Mouse (Mus musculus): ENCODE data around the gene Tmem37. TPM values are rescaled to one million over a fixed set of nuclear protein-coding genes. Genes with fewer than 3 reads are reported as not detected.
A peak's percentile ranks its signal among the peaks of the same experiment; 100 is the strongest.

The Tmem37 gene
- total RNA-seq, 2 experiments from 2014 or later = 0.94 to 1.1 TPM

DNA sequence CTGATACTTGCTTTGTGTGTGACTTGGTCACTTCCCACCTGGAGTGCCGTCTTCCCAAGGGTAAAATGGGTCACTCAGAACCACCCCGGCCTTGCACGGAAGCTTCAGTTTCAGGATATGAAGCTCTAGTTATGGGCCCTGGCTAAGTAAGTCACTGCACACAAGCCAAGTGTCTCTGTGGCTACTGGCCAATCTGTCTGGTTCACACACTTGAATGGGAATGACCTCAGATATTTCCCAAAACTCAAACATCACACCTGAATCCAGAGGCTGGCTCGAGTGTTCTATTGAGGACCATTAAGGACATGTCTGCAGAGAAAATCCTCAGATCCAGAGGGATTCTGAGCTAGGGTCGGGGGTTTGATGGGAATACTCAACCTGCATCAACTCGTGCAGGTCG, 11.6 kb downstream of the Tmem37 start:
- DNase-seq (ENCODE audit: extremely low spot score in 1 of 2, low spot score in 1 of 2) = no peak

DNA sequence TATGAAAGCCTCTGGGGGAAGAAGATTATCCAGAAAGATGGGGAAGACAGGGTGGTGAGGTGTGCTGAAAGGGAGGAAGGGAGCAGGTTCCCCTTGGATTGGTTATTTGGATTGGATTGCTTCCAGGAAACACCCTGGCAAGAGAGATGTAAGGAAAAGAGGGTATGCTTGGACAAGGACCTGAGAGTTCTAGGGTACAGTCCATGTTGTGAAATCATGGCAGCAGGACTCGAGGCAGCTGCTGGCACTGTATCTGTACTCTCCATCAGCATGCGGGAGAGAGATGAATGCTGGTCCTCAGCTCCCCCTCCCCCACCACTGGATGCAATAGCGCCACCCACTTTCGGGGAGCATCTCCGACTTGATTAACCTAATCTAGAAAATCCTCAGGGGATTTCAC, 13.2 kb downstream of the Tmem37 start:
- DNase-seq (ENCODE audit: extremely low spot score in 1 of 2, low spot score in 1 of 2) = no peak

DNA sequence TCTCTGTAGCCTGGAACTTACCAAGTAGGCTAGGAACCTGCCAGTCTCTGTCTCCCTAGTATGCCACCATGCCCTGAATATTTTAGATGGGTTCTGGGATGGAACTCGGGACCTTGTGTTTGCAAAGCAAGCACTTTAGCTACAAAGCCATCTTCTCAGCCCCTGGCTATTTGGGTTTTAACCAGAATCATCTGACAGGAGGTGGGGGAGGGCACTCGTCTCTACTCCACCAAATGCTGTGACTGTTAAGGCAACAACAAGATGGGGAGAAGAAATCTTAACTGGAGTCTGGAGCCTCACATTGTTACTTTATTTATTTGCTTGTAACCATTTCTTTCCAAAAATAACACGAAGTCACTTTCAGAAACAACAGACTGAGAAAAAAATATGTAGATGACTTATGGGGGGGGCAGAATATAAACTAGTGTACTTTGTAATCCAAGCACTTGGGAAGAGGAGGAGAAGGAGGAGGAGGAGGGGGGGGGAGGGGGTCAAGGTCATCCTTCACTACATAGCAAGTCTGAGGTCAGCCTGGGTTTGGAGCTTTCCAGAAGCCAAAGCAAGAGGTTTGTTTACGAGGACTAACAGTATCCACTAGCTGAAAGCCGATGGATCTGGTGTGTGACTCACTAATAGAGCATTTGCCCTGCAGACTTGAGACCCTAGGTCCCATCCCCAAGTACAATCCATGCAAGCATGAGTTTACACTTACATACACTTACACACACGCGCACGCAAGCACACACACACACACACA, 16.0 kb downstream of the Tmem37 start:
- no peak for DNase-seq (ENCODE audit: extremely low spot score in 1 of 2, low spot score in 1 of 2)

DNA sequence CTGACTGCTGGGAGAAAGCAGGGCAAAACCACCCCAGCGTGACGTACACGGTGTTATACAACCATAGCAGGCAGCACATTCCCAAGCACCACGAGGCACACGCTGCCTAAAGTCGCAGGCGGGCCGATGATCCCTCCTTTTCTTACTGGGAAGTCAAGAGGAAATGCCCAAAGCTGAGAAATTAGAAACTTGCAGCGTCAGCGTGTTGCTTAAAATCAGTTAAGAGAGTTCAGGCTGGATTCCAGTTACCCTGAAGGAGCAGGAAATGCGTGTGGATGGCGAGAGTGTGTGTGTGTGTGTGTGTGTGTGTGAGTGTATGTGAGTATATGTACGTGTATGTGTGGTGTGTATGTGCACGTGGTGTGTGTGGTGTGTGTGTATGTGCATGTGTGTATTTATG, 16.8 kb downstream of the Tmem37 start:
- DNase-seq (ENCODE audit: extremely low spot score in 1 of 2, low spot score in 1 of 2) = no peak

DNA sequence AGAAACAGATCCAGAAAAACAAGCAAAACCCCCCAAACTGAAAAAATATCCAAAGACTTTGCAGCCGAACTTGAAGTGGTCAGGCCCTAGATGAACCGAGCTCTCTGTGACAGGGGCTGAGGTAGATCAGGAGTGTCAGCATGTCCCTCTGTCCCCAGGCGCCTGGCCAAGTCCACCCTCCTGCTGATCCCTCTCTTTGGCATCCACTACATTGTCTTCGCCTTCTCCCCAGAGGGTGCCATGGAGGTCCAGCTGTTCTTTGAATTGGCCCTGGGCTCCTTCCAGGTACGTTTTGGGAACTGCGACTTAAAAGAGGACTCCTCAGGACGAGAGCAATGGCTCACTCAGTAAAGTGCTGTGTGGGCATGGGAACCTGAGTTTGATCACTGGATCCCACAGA, 17.6 kb downstream of the Tmem37 start:
- DNase-seq (ENCODE audit: extremely low spot score in 1 of 2, low spot score in 1 of 2) = no peak

DNA sequence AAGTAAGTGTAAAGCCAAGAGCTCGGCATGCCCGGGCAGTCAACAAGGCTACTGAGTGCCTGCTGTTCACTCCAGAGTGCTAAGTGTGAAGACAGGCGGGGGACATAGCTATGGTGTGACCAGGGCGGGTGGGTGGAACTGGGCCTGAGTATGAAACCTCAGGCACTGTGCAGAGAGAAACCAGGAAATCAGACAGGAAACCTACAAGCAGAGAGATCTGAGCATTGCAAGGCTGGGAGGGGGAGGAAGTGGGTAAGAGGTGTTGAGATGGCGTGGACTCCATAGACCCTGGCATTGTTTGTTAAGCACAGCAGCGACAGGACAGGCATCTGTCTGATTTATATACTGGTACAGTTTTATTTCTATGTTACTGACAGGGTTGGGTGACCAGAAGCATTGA, 18.4 kb downstream of the Tmem37 start:
- DNase-seq (ENCODE audit: extremely low spot score in 1 of 2, low spot score in 1 of 2) = no peak

DNA sequence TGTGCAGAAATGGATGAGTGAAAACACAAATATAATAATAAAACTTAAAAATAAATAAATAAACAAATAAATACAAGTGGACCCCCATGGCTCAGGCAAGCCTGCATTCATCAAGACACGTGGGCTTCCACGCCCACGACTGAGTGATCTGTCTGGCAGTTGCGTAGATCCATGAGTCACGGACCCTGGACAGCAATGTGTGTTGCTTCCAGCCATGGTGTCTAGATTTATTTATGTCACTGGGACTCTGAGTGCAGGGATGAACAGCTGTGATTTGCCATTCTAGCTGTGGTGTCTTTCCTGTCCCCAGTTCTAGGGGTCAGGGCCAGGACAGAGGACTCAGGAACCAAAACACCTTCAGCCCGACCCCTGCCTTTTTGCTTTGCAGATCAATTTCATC, 18.9 kb downstream of the Tmem37 start:
- DNase-seq (ENCODE audit: extremely low spot score in 1 of 2, low spot score in 1 of 2) = no peak

DNA sequence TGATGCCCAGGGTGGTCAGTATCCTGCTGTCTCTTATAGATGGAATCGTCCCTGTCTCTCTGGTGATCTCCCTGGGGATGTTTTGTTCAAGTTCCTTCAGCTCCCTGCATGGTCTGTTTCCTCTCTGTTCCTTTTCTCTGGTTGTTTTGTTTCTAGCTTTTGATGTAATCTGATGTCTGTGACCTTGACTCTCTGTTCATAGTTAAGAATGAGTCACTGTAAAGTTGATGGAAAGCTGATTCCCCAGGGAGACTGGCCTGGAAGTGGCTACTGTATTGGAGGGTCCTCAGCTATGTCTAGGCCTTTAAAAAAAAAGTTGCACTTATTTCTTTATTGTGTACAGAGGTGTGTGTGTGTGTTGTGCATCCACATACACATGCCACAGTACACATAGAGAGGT, 22.8 kb downstream of the Tmem37 start:
- DNase-seq (ENCODE audit: extremely low spot score in 1 of 2, low spot score in 1 of 2) = no peak

DNA sequence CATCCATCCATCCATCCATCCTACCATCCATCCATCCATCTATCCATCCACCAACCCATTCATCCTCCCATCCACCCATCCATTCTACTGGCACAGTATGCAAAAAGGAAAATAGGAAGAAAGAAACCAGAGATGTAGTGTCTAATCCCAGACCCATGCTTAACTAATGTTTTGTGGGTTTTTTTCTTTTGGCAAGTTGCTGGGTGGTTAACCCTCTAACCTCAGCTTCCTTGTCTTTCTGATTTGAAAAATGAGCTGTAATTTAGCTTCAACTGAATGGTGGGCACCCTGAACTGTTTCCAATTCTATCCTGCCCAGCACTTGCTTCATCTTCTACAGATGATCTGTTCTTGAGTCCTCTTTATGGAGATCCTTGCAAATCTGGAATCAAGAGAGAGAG, 26.5 kb downstream of the Tmem37 start:
- no peak for DNase-seq (ENCODE audit: extremely low spot score in 1 of 2, low spot score in 1 of 2)

DNA sequence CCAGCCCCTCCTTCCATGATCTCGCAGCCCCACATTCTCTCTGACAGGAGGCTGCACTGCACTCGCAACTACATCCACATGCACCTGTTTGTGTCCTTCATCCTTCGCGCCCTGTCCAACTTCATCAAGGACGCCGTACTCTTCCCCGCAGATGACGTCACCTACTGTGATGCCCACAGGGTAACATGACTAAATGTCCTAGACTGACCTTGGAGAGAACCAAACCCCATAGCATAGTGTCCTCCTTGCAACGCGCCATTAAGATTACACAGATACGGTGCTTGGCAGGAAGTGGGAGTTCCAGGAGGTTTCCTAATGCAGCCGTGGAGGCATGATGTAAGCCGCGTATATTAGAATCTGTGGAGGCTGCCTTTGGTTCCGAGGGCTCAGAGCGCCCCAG, 29.3 kb downstream of the Tmem37 start:
- DNase-seq (ENCODE audit: extremely low spot score in 1 of 2, low spot score in 1 of 2) = no peak

DNA sequence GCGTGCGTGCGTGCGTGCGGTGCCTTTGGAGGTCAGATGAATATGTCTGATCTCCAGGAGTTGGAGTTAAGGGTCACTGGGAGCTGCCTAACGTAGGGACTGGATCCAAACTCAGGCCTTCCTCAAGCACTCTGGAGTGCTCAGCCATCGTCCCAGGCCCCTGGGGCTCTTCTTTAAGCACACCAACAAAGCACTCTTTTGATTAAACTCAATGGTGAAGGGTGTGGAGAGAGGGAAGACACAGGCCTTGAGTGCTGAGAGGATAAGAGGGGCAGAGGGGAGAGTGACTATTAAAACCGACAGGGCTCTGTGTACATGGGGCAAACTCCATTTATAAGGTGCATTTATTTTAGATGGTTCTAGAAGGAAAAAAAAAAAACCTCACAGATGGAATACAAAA, 31.5 kb downstream of the Tmem37 start:
- DNase-seq (ENCODE audit: extremely low spot score in 1 of 2, low spot score in 1 of 2) = no peak

DNA sequence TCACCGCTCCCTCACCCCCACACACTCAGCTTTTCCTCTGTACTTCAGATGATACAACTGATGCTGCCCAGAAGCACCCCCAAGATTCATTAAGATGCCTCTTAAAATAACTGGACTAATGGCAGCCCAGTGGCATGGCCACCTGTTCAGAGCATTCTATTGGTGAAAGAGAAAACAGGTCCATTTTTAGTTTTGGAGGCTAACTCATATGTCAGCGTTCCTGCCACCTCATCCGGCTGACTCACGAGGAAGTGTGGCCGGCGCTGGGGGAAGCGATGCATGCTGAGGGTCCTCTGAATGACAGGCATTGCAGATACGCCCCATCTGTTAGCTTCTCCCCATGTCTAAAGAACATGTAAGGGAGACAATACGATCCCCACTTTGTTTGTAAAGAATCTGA, 35.3 kb downstream of the Tmem37 start:
- DNase-seq (ENCODE audit: extremely low spot score in 1 of 2, low spot score in 1 of 2) = no peak

DNA sequence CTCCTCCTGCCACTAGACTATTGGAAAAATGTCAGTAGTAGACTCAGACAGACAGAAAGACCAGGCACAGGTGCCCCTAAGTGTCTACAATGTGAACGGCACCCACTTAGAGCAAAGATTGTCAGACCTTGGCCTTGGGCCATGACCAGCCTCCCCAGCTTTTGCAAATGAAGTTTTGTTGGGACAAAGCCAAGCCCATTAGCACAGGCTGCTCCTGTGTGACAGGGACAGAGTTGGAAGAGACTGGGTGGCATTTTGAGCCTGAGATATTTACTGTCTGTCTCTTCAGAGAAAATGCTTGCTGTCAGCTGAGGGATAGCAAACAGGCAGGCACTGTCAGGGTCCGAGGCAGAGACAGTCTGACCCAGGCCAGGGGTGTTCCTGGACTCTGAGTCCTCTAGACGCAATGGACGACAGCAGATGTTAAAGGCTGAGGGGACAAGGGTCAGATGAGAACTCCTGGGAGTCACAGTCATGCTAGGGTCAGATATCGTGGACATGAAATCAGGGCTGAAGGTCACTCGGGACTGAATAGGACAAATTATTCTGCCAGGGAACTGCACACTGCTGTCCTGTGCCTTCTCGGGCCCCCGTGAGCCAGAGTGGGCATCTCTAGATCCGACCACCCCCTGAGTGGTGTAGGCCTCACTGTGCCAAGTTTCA, 36.7 kb downstream of the Tmem37 start:
- no peak for DNase-seq (ENCODE audit: extremely low spot score in 1 of 2, low spot score in 1 of 2)

DNA sequence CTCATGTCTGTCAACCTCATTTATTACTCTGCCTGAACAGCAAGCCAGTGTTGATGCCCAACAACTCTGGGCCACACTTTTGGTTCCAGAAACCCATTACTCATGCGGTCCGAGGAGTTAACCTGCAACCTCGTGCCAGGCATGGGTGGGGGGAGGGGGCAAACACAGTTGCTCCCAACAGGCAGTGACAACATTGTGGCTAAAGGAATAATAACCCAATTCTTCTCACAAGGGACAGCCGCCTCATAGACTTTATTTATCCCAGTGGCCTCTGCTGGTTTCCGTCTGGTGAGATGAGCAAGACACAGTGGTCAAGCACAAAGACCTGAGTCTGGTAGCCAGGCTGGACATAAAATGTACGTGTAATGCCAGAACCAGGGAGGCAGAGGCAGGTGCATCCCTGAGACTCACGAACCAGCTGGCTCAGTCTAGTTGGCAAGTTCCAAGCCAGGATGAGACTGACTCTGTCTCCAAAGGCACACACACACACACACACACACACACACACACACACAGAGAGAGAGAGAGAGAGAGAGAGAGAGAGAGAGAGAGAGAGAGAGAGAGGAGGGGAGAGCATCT, 38.3 kb downstream of the Tmem37 start:
- DNase-seq (ENCODE audit: extremely low spot score in 1 of 2, low spot score in 1 of 2) = no peak

DNA sequence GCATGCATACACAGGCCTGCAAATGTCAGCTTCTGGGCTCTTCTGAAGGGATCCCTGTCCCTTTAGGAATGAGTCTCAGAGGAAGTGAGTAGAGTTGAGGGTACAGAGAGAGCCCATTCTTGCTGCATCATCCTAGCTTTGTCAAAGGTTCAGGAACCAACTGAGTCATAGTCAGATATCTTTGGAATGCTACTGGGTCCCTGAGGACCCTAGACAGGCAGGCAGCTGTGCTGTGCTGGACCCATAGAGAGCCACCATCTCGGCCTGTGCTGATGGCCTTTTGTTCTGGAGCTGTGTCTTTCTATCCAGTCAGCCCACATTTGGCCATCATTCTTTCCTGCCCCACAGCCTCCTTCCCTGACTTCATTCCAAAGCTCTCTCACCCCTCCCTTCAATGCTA, 39.1 kb downstream of the Tmem37 start:
- no peak for DNase-seq (ENCODE audit: extremely low spot score in 1 of 2, low spot score in 1 of 2)

DNA sequence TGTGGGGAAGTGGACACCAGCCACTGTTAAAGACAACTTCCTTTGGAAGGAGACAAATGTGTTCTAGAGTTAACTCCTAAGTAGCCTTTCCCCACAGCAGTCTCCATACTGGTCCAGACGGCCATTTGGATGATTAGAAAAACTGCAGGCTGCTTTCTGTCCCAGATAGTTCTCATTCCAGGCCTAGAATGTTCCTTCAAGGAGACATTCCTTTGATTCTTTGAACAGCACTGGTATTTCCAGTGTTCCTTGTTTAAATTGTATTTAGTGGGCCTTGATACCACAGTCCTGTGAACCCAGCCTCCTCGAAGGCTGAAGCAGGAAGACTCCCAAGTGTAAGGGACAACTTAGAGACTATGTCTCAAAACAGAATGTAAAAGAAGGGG, 40.4 kb downstream of the Tmem37 start:
- DNase-seq (ENCODE audit: extremely low spot score in 1 of 2, low spot score in 1 of 2) = no peak

DNA sequence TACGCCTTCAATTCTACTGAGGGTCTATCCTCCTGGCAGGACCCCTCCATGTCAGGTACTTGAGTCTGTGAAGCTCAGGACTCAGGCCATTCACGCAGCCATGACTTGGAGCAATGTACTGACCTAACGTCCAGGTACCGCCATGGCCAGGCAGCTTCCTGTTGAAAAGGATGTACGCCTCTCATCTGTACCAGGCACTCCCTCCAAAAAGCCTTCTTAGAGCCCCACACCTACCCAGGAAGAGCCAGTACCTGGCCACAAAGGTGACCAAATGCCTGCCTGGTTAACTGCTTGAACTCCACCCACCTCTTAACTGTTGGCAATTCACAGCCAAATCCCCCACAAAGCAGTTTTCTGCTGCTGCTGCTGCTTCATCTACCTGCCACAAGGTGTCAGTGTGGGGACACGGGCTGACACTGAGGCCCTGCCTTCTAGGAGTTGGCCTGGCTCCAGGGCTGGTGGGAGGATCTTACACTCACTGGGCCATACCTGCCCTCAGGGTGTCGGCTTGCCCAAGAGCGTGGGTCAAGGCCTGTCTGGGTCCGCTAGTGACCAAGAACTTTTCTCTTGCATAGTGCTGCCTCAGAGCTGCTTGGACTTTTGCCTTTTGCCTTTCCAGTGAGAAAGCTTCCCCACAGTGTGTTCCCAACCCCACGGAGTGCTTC, 40.9 kb downstream of the Tmem37 start:
- DNase-seq (ENCODE audit: extremely low spot score in 1 of 2, low spot score in 1 of 2) = peak; percentile 48 to 73

DNA sequence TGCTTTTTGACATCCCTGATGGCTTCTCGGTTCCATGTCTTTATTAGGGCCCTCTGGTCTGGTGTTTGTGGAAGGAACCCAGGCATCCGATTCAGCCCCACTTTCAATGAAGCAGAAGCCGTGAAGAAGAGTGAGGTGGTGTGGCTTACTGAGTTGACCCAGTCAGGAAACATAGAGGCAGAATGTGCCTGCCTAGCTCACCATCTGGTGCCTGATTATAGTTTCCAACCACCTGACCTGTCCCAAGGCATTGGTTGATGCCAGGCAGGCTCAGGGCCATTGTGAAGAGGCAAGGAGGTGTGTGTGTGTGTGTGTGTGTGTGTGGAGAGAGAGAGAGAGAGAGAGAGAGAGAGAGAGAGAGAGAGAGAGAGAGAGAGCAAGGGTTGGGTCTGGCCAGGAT, 43.4 kb downstream of the Tmem37 start:
- DNase-seq (ENCODE audit: extremely low spot score in 1 of 2, low spot score in 1 of 2) = no peak

DNA sequence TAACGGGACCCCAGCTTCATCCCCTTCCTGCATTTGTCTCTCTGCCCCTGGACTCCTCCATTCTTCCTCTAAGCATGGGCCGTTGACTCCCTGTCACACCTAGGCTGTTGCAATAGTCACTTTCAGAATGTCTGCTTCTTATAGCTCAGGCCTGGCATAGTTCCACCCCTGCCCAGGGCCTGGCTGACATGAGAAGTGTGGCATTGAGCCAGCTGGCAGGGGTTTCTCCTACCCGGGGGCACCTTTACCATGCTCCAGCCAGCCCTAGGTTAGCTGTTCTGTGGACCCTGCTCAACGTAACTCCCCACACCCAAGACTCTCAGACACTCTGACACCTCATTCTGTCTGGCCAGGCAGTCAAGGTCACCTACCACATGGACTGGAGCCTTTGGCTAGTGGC, 46.2 kb downstream of the Tmem37 start:
- no peak for DNase-seq (ENCODE audit: extremely low spot score in 1 of 2, low spot score in 1 of 2)

DNA sequence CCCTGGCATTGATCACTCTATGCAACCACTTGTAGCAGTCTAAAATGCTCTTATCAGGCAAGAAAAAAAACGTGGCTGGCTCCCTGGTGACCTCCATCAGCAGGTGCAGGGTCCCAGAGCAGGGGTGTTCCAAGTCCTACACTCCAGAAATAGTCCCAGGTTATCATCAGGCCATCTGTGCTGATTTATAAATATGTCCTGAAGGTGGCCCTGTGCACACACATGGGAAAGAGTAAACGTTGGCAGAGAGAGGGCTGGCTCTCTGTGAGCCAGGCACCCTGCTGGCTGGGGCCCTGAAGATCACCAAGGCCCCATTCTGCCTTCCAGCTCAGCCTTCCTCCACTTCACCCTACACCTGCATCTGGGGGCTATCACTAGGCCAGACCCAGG, 48.8 kb downstream of the Tmem37 start:
- no peak for DNase-seq (ENCODE audit: extremely low spot score in 1 of 2, low spot score in 1 of 2)

DNA sequence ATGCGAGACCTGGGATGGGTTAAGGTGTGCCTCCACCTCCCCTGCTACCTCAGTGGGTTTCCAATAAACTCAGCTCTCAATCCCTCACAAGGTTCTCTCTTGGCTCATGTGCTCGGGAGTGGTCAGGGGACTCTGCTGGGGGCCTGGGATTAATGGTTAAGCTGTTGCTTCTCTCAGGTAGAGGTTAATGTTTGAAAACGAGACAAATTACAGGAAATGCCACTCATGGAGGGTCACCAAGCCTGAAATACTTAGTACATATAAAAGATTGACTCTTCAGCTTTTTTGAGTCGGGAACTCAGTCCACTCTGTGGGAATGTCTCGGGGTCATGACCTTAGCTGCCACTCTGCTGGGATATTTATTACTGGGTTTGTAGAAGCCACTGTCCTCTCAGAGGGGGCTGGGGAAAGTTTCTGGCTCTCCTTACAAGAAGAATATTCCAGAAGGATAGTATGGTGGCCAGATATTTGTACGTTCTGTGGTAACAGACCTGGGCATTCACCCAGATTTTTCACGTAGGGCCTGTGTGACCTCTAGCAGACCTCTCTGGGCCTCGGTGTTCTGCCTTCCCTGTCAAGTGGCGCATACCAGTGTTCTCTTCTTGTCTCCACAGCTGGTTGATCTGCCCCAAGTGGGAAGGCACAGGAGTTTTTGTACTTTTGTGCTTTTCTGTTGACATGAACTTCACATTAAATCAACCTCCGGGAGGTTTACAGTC, 49.4 kb downstream of the Tmem37 start:
- DNase-seq (ENCODE audit: extremely low spot score in 1 of 2, low spot score in 1 of 2) = no peak
